ENCODE assay signal across 11 mouse cellular contexts in genomic region chr13:51732097-51732664, GRCm38 (mm10).
DNase-seq lines count a peak whose midpoint lies in the region; ATAC-seq lines count a peak whose summit lies in the region.
"Had no signal": no experiment of that assay in that cellular context is flagged by ENCODE, and none has a peak within 500 bp of the region (broad histone marks: within the 10 kb centered on the region; RNA-seq: fewer than 3 reads in every experiment).

No protein-coding gene starts in this region.

- H3K36me3 ChIP-seq in embryonic facial prominence, embryonic 11.5 days (replicated peaks; ENCODE audit: control insufficient read depth, insufficient read depth, low read depth, low read length), result no peaks in the 10 kb centered on the region
- H3K36me3 ChIP-seq in embryonic facial prominence, embryonic 10.5 days (replicated peaks), result no peaks in the 10 kb centered on the region
- H3K36me3 ChIP-seq in hindbrain, embryonic 14.5 days (replicated peaks; ENCODE audit: control insufficient read depth, insufficient read depth), result no peaks in the 10 kb centered on the region
- no peaks in the 10 kb centered on the region for H3K36me3 ChIP-seq in neural tube, embryonic 12.5 days

- H3K4me1 ChIP-seq in embryonic facial prominence, embryonic 11.5 days (ENCODE audit: control insufficient read depth, insufficient read depth, low read length), result no peaks in the 10 kb centered on the region
- H3K4me1 ChIP-seq in embryonic facial prominence, embryonic 10.5 days, result peaks cover 63% of the 10 kb centered on the region
- peaks cover 17% of the 10 kb centered on the region for H3K4me1 ChIP-seq in hindbrain, embryonic 14.5 days (replicated peaks; ENCODE audit: control insufficient read depth, insufficient read depth, low read length)
- peaks cover 22% of the 10 kb centered on the region for H3K4me1 ChIP-seq in neural tube, embryonic 12.5 days

- no peaks in the 10 kb centered on the region for H3K27me3 ChIP-seq in embryonic facial prominence, embryonic 11.5 days (ENCODE audit: control insufficient read depth, insufficient read depth, low read length)
- no peaks in the 10 kb centered on the region for H3K27me3 ChIP-seq in embryonic facial prominence, embryonic 10.5 days (replicated peaks; ENCODE audit: low read depth, poor library complexity, severe bottlenecking)
- no peaks in the 10 kb centered on the region for H3K27me3 ChIP-seq in hindbrain, embryonic 14.5 days (ENCODE audit: control insufficient read depth, insufficient read depth, low read length)
- H3K27me3 ChIP-seq in neural tube, embryonic 12.5 days (replicated peaks), result no peaks in the 10 kb centered on the region

- no peak for DNase-seq in embryonic facial prominence, embryonic 11.5 days (ENCODE audit: low spot score)
- DNase-seq in embryonic facial prominence, embryonic 10.5 days (ENCODE audit: low spot score), result no peak
- DNase-seq in R1 (ENCODE audit: low read depth, low spot score), result peak; percentile 57
- DNase-seq in hindbrain, embryonic 14.5 days (ENCODE audit: low spot score), result no peak
- no peak for DNase-seq in kidney, postnatal 10 days
- DNase-seq in adrenal gland, adult 2 months, result no peak
- no peak for DNase-seq in kidney, postnatal 36 days
- DNase-seq: lung, adult 2 months had no signal

- no peaks in the 10 kb centered on the region for H3K9me3 ChIP-seq in embryonic facial prominence, embryonic 11.5 days (replicated peaks; ENCODE audit: control insufficient read depth, low read length)
- H3K9me3 ChIP-seq in embryonic facial prominence, embryonic 10.5 days, result no peaks in the 10 kb centered on the region
- H3K9me3 ChIP-seq in hindbrain, embryonic 14.5 days (ENCODE audit: control insufficient read depth, low read length), result no peaks in the 10 kb centered on the region
- no peaks in the 10 kb centered on the region for H3K9me3 ChIP-seq in neural tube, embryonic 12.5 days

- no peak overlapping the region for H3K4me3 ChIP-seq in embryonic facial prominence, embryonic 11.5 days (ENCODE audit: low read depth, low read length)
- H3K4me3 ChIP-seq in embryonic facial prominence, embryonic 10.5 days, result no peak overlapping the region
- H3K4me3 ChIP-seq in hindbrain, embryonic 14.5 days (replicated peaks; ENCODE audit: low read length), result no peak overlapping the region
- no peak overlapping the region for H3K4me3 ChIP-seq in neural tube, embryonic 12.5 days
- H3K4me3 ChIP-seq: erythroblast, embryonic 14.5 days; heart, adult 2 months had no signal

- ATAC-seq in embryonic facial prominence, embryonic 11.5 days (replicated peaks; ENCODE audit: insufficient number of reproducible peaks, low FRiP score, low TSS enrichment, low read depth), result 0 out of 2 replicates have a peak, but pooled peaks have one; percentile 40
- ATAC-seq in hindbrain, embryonic 14.5 days (ENCODE audit: low FRiP score), result no peak
- ATAC-seq in neural tube, embryonic 12.5 days (ENCODE audit: low FRiP score, low read depth), result peak; percentile 46; the same call in 1 of the 2 replicates

- no peak overlapping the region for H3K9ac ChIP-seq in embryonic facial prominence, embryonic 11.5 days (replicated peaks; ENCODE audit: low read length)
- 0 out of 2 replicates have a peak overlapping the region, but pooled peaks have one; percentile 28 for H3K9ac ChIP-seq in hindbrain, embryonic 14.5 days
- H3K9ac ChIP-seq in neural tube, embryonic 12.5 days, result 0 out of 2 replicates have a peak overlapping the region, but pooled peaks have one; percentile 1

- H3K4me2 ChIP-seq in embryonic facial prominence, embryonic 11.5 days (ENCODE audit: low read depth, low read length), result no peak overlapping the region
- H3K4me2 ChIP-seq in hindbrain, embryonic 14.5 days (replicated peaks), result no peak overlapping the region
- no peak overlapping the region for H3K4me2 ChIP-seq in neural tube, embryonic 12.5 days (replicated peaks)

- 72% methylated on average over 14 of the region's 14 CpGs for WGBS in embryonic facial prominence, embryonic 11.5 days
- 75% methylated on average over 14 of the region's 14 CpGs for WGBS in embryonic facial prominence, embryonic 10.5 days
- WGBS in hindbrain, embryonic 14.5 days, result 49% methylated on average over 14 of the region's 14 CpGs
- WGBS in neural tube, embryonic 12.5 days, result 50% methylated on average over 14 of the region's 14 CpGs

- H3K27ac ChIP-seq in embryonic facial prominence, embryonic 11.5 days (replicated peaks; ENCODE audit: low read depth, low read length), result no peak overlapping the region
- H3K27ac ChIP-seq in embryonic facial prominence, embryonic 10.5 days (replicated peaks), result no peak overlapping the region; the same call in 1 of the 2 replicates
- 0 out of 2 replicates have a peak overlapping the region, but pooled peaks have one; percentile 26 for H3K27ac ChIP-seq in hindbrain, embryonic 14.5 days
- H3K27ac ChIP-seq in neural tube, embryonic 12.5 days, result no peak overlapping the region; the same call in 1 of the 2 replicates
- H3K27ac ChIP-seq: heart, adult 2 months had no signal
